Mouse (Mus musculus): ENCODE data around the gene 9130023H24Rik. TPM values are rescaled to one million over a fixed set of nuclear protein-coding genes. Genes with fewer than 3 reads are reported as not detected.
A peak's percentile ranks its signal among the peaks of the same experiment; 100 is the strongest.

Gene 9130023H24Rik
- polyA plus RNA-seq, 1 experiment from 2014 or later = 6.6 TPM

DNA sequence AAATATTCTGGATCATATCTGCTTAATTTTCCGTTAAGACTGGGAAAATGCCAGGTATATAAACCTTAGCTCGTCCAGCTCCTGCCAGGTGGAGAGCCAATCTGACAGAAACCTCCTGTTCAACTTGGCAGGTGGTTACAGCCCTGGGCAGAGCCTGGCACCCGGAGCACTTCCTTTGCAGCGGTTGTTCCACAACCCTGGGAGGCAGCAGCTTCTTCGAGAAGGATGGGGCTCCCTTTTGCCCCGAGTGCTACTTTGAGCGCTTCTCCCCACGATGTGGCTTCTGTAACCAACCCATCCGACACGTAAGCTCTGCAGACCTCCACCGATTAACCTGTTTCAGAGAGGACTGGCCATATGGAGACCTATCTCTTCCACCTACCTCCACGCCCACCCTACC lies 14.1 kb upstream of the 9130023H24Rik start:
- Histone ChIP-seq H3K27me3 (ENCODE audit: control insufficient read depth, insufficient read depth, low read length) (no peaks in the 10 kb centered on the region), H3K4me3 (ENCODE audit: low read depth, low read length) (no peak overlapping the region), H3K4me1 (ENCODE audit: control insufficient read depth, insufficient read depth, low read length) (peaks cover 13% of the 10 kb centered on the region), H3K9me3 (replicated peaks; ENCODE audit: control insufficient read depth, low read length) (no peaks in the 10 kb centered on the region), H3K27ac (ENCODE audit: low read depth, low read length) (no peak overlapping the region), H3K4me2 (peak overlapping the region; percentile 27; the same call in 1 of the 2 replicates), H3K9ac (ENCODE audit: low read depth, low read length) (no peak overlapping the region), H3K36me3 (ENCODE audit: control insufficient read depth, insufficient read depth, low read length) (peaks cover 13% of the 10 kb centered on the region; the same call in 1 of the 2 replicates)
- 64% methylated on average over 12 of the region's 12 CpGs for WGBS (ENCODE audit: insufficient replicate concordance)
- ATAC-seq (replicated peaks; ENCODE audit: insufficient number of reproducible peaks, low FRiP score, low TSS enrichment) = no peak

DNA sequence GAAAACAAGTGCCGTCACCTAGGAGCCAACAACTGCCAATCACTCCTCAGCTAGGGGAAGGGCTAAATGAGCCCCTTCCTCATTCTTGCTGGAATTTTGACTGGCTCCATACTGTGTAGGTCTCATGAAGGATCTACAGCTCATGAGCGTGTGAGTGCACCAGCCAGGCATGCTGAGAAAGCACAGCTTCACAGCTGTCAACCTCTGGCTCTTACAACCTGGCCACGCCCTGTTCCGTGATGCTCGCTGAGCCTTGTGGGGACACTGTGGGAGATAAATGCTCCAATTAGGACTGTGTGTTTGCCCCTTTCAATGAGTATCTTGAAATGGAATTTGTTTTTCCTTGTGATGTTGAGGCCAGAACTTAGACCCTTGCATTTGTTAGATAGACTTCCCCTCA lies 12.2 kb upstream of the 9130023H24Rik start:
- Histone ChIP-seq H3K4me3 (ENCODE audit: low read depth, low read length) (no peak overlapping the region), H3K27me3 (ENCODE audit: control insufficient read depth, insufficient read depth, low read length) (no peaks in the 10 kb centered on the region), H3K4me1 (ENCODE audit: control insufficient read depth, insufficient read depth, low read length) (peaks cover 19% of the 10 kb centered on the region), H3K4me2 (no peak overlapping the region), H3K36me3 (ENCODE audit: control insufficient read depth, insufficient read depth, low read length) (peaks cover 15% of the 10 kb centered on the region; the same call in 1 of the 2 replicates), H3K27ac (ENCODE audit: low read depth, low read length) (no peak overlapping the region), H3K9ac (ENCODE audit: low read depth, low read length) (no peak overlapping the region), H3K9me3 (replicated peaks; ENCODE audit: control insufficient read depth, low read length) (no peaks in the 10 kb centered on the region)
- WGBS (ENCODE audit: insufficient replicate concordance) = 78% methylated on average over 5 of the region's 5 CpGs
- no peak for ATAC-seq (replicated peaks; ENCODE audit: insufficient number of reproducible peaks, low FRiP score, low TSS enrichment)

DNA sequence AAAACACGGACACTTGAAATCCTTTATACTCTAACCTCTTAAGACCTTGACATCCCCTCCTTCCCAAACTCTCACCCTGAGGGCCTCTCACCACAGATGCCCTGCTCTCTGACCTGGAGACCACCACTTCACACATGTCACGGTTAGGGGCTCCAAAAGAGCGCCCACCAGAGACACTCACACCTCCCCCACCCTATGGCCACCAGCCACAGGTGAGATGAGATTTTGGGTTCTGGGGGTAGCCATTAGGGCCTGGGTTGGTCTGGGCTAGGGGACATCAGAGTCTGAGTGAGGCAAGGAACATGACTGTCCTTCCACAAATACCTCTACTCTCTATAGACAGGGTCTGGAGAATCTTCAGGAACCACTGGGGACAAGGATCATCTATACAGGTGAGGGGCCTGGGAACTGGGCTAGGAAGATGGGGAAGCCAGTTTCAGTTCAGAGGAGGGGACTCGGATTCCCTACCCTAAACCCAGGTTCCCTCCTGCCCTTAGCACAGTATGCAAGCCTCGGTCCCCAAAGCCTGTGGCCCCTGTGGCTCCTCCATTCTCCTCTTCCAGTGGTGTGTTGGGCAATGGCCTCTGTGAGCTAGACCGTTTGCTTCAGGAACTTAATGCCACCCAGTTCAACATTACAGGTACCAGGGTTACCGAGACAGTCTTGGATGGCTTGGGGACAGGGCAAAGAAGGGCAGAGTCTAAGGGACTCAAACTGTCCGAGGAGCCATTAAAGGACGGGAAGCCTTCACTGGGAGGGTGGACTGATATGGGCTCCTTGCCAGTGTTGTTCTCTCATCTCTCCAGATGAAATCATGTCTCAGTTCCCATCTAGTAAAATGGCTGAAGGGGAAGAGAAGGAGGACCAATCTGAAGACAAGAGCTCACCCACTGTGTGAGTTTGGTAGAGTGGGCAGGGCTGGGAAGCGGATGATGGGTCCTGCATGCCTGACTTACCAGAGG lies 10.5 kb upstream of the 9130023H24Rik start:
- Histone ChIP-seq H3K9me3 (replicated peaks; ENCODE audit: control insufficient read depth, low read length) (no peaks in the 10 kb centered on the region), H3K36me3 (ENCODE audit: control insufficient read depth, insufficient read depth, low read length) (peaks cover 21% of the 10 kb centered on the region; the same call in 1 of the 2 replicates), H3K9ac (ENCODE audit: low read depth, low read length) (peak overlapping the region; percentile 86), H3K4me3 (ENCODE audit: low read depth, low read length) (peak overlapping the region; percentile 59), H3K27me3 (ENCODE audit: control insufficient read depth, insufficient read depth, low read length) (no peaks in the 10 kb centered on the region), H3K4me2 (peak overlapping the region; percentile 73), H3K4me1 (ENCODE audit: control insufficient read depth, insufficient read depth, low read length) (peaks cover 19% of the 10 kb centered on the region), H3K27ac (ENCODE audit: low read depth, low read length) (no peak overlapping the region)
- WGBS (ENCODE audit: insufficient replicate concordance) = 78% methylated on average over 10 of the region's 10 CpGs
- no peak for ATAC-seq (replicated peaks; ENCODE audit: insufficient number of reproducible peaks, low FRiP score, low TSS enrichment)

DNA sequence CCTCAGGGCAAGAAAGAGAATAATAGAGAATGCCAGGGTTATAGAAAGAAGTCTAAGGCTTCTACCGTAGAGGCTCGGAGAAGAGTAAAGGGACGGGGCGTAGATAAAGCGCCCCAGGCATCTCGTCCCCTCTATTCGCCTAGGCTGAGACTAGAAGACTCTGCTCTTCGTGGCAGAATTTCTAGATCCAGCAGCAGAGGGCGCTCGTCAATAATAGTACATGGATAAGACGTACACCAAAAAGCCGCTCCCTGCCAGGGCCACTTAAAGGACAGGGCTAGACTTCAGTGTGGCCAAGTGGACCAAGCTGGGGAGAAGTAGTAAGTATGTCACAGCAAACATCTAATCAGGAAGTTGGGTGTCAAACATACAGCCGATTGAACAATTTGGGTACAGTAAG lies 9.6 kb upstream of the 9130023H24Rik start:
- Histone ChIP-seq H3K4me1 (ENCODE audit: control insufficient read depth, insufficient read depth, low read length) (peaks cover 19% of the 10 kb centered on the region), H3K9ac (ENCODE audit: low read depth, low read length) (peak overlapping the region; percentile 86), H3K27ac (ENCODE audit: low read depth, low read length) (peak overlapping the region; percentile 98), H3K27me3 (ENCODE audit: control insufficient read depth, insufficient read depth, low read length) (no peaks in the 10 kb centered on the region), H3K36me3 (ENCODE audit: control insufficient read depth, insufficient read depth, low read length) (peaks cover 22% of the 10 kb centered on the region), H3K9me3 (replicated peaks; ENCODE audit: control insufficient read depth, low read length) (no peaks in the 10 kb centered on the region), H3K4me3 (ENCODE audit: low read depth, low read length) (peak overlapping the region; percentile 59), H3K4me2 (peak overlapping the region; percentile 73)
- 0% methylated on average over 13 of the region's 13 CpGs for WGBS (ENCODE audit: insufficient replicate concordance)
- ATAC-seq (replicated peaks; ENCODE audit: insufficient number of reproducible peaks, low FRiP score, low TSS enrichment) = peak; percentile 72

DNA sequence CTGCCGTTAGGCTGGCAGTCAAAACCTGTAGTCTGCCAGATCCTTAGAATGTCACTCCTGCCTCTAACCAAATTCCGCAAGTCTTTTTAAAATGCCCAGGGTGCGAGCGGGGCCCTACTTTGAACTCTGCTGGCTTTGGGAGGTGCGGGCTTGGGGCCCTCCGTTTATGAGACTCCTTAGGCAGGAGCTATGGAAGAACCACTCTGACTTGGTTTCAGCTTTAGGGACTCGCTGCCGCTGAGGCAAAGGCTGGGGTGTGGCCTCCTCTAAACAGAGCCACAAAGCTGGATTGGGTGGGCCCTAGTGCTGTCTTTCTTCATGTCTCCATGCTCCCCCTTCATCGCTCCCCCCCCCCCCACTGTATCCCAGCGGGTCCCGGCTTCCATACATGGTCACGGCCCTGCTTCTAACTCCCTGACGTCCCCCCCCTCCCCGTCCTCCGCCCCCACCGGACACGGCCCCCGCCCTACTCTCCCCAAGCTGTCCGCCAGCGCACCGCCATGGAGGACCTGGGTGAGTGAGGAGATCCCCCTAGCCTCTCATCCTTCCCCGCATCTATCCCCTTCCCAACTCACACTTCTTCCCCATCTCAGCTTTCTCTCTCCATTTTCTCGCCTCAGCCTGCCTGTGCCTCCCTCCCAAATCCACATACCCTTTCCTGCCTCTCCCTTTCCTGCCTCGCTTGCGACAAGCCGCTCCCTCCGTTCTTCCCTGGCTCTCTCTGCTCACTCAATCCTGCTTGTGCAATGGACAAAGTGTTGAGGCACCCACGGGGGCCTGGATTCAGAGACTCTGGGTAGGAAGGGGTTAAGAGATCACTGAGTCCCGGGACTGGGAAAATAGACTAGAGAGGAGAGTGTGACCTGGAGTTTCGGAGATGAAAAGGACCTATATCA lies 8.9 kb upstream of the 9130023H24Rik start, which contains the start of gene Tgfb1i1:
TSS of gene Tgfb1i1 (plus strand) at position 317 of the 896 bp plus-strand sequence.
- no peaks in the 10 kb centered on the region for H3K9me3 ChIP-seq (replicated peaks; ENCODE audit: control insufficient read depth, low read length)
- WGBS (ENCODE audit: insufficient replicate concordance) = 2% methylated on average over 24 of the region's 30 CpGs
- H3K4me1 ChIP-seq (ENCODE audit: control insufficient read depth, insufficient read depth, low read length) = peaks cover 19% of the 10 kb centered on the region
- H3K4me2 ChIP-seq = peak within 1 kb of the TSS; percentile 73
- H3K36me3 ChIP-seq (ENCODE audit: control insufficient read depth, insufficient read depth, low read length) = peaks cover 20% of the 10 kb centered on the region
- peak within 1 kb of the TSS; percentile 98 for H3K27ac ChIP-seq (ENCODE audit: low read depth, low read length)
- peak within 1 kb of the TSS; percentile 59 for H3K4me3 ChIP-seq (ENCODE audit: low read depth, low read length)
- ATAC-seq (replicated peaks; ENCODE audit: insufficient number of reproducible peaks, low FRiP score, low TSS enrichment) = peak; percentile 83
- H3K27me3 ChIP-seq (ENCODE audit: control insufficient read depth, insufficient read depth, low read length) = no peaks in the 10 kb centered on the region
- H3K9ac ChIP-seq (ENCODE audit: low read depth, low read length) = peak within 1 kb of the TSS; percentile 86

DNA sequence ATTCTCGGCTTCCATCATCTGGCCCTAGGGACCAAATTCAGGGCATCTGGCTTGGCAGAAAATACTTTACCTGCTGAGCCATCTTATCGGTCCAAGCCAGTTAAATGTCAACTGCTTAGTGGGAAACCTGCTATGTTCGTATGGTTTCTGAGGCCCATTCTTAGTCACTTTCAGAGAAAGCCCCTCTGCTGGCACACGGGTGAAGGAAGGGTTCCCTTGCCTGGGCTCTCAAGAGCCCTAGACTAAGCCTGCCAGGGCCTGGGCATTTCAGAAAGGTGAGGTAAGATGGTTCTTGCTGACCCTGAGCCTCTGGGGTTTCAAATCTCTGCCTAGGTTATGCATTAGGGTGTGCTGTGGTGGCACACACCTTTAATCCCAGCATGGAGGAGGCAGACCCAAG lies 7.7 kb upstream of the 9130023H24Rik start:
- H3K4me1 ChIP-seq (ENCODE audit: control insufficient read depth, insufficient read depth, low read length) = peaks cover 19% of the 10 kb centered on the region
- no peak overlapping the region for H3K4me3 ChIP-seq (ENCODE audit: low read depth, low read length)
- H3K27me3 ChIP-seq (ENCODE audit: control insufficient read depth, insufficient read depth, low read length) = no peaks in the 10 kb centered on the region
- no peak overlapping the region for H3K9ac ChIP-seq (ENCODE audit: low read depth, low read length)
- peak overlapping the region; percentile 98; the same call in 1 of the 2 replicates for H3K27ac ChIP-seq (ENCODE audit: low read depth, low read length)
- H3K36me3 ChIP-seq (ENCODE audit: control insufficient read depth, insufficient read depth, low read length) = peaks cover 22% of the 10 kb centered on the region
- no peak overlapping the region; the same call in 1 of the 2 replicates for H3K4me2 ChIP-seq
- 84% methylated on average over 4 of the region's 4 CpGs for WGBS (ENCODE audit: insufficient replicate concordance)
- no peak for ATAC-seq (replicated peaks; ENCODE audit: insufficient number of reproducible peaks, low FRiP score, low TSS enrichment)
- no peaks in the 10 kb centered on the region for H3K9me3 ChIP-seq (replicated peaks; ENCODE audit: control insufficient read depth, low read length)

DNA sequence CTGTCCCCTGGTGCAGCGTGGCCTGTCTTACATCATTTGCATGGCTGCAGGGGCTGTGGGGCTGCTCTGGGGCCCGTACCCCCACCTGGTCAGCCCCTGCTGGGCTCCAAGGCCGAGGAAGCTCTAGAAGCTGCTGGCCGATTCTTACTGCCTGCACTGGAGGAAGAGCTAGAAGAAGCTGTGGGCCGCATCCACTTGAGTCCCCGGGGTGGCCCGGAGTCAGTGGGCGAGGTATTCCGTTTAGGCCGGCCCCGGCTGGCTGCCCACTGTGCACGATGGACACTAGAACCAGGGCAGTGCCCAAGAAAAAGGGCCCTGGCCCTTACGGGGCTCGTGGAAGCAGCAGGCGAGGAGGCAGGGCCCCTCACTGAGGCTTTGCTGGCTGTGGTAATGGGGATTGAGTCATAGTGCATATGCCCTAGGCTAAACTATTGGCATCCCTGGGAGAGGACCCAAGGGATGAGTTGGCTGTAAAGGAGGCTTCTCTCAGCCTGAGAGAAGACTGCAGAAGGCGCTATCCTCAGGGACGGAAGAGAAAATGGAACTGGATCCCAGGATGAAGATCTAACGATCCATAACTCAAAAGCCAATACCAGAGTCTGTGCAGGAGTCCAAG lies 6.7 kb upstream of the 9130023H24Rik start:
- no peaks in the 10 kb centered on the region for H3K9me3 ChIP-seq (replicated peaks; ENCODE audit: control insufficient read depth, low read length)
- H3K36me3 ChIP-seq (ENCODE audit: control insufficient read depth, insufficient read depth, low read length) = peaks cover 24% of the 10 kb centered on the region
- peaks cover 19% of the 10 kb centered on the region for H3K4me1 ChIP-seq (ENCODE audit: control insufficient read depth, insufficient read depth, low read length)
- H3K27me3 ChIP-seq (ENCODE audit: control insufficient read depth, insufficient read depth, low read length) = no peaks in the 10 kb centered on the region
- 88% methylated on average over 18 of the region's 18 CpGs for WGBS (ENCODE audit: insufficient replicate concordance)
- H3K9ac ChIP-seq (ENCODE audit: low read depth, low read length) = no peak overlapping the region; the same call in 1 of the 2 replicates
- H3K4me2 ChIP-seq = no peak overlapping the region
- no peak for ATAC-seq (replicated peaks; ENCODE audit: insufficient number of reproducible peaks, low FRiP score, low TSS enrichment)
- no peak overlapping the region for H3K4me3 ChIP-seq (ENCODE audit: low read depth, low read length)
- no peak overlapping the region for H3K27ac ChIP-seq (ENCODE audit: low read depth, low read length)

DNA sequence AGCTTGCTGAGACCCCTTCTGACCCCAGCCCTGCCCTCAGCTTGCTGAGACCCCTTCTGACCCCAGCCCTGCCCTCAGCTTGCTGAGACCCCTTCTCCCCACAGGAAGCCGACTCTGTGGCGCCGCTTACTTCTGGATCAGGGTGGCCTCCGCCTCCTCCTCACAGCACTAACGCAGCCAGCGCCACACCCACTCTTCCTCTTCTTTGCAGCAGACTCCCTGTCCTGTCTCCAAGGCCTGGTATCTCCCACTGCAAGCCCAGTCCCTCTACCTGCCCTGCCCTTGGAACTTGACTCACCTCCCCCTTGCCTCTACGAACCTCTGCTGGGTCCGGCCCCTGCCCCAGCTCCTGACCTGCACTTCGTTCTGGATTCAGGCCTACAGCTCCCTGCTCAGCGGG lies 6.1 kb upstream of the 9130023H24Rik start:
- H3K4me1 ChIP-seq (ENCODE audit: control insufficient read depth, insufficient read depth, low read length) = peaks cover 24% of the 10 kb centered on the region
- no peak for ATAC-seq (replicated peaks; ENCODE audit: insufficient number of reproducible peaks, low FRiP score, low TSS enrichment)
- no peak overlapping the region for H3K4me2 ChIP-seq
- H3K27ac ChIP-seq (ENCODE audit: low read depth, low read length) = no peak overlapping the region
- H3K4me3 ChIP-seq (ENCODE audit: low read depth, low read length) = no peak overlapping the region
- WGBS (ENCODE audit: insufficient replicate concordance) = 73% methylated on average over 10 of the region's 10 CpGs
- peaks cover 23% of the 10 kb centered on the region for H3K36me3 ChIP-seq (ENCODE audit: control insufficient read depth, insufficient read depth, low read length)
- H3K27me3 ChIP-seq (ENCODE audit: control insufficient read depth, insufficient read depth, low read length) = no peaks in the 10 kb centered on the region
- no peak overlapping the region; the same call in 1 of the 2 replicates for H3K9ac ChIP-seq (ENCODE audit: low read depth, low read length)
- no peaks in the 10 kb centered on the region for H3K9me3 ChIP-seq (replicated peaks; ENCODE audit: control insufficient read depth, low read length)
